9 mouse cellular contexts compared by ENCODE assay signal in genomic region chr19:10677915-10678771, GRCm38 (mm10). TPM values are rescaled to one million over a fixed set of nuclear protein-coding genes. Genes with fewer than 3 reads are reported as not detected.
DNase-seq lines count a peak whose midpoint lies in the region; ATAC-seq lines count a peak whose summit lies in the region.
"Had no signal": no experiment of that assay in that cellular context is flagged by ENCODE, and none has a peak within 500 bp of the region (broad histone marks: within the 10 kb centered on the region; RNA-seq: fewer than 3 reads in every experiment).

Gene Pga5 (minus strand): TSS chr19:10678071.

- H3K4me2 ChIP-seq in hindbrain, embryonic 16.5 days (ENCODE audit: low read length) = no peak within 1 kb of the TSS
- H3K4me2 ChIP-seq: limb, embryonic 15.5 days had no signal

- no peaks in the 10 kb centered on the region for H3K36me3 ChIP-seq in hindbrain, embryonic 16.5 days (ENCODE audit: control insufficient read depth, insufficient read depth, low read length)
- H3K36me3 ChIP-seq: limb, embryonic 15.5 days had no signal

- no peak within 1 kb of the TSS for H3K4me3 ChIP-seq in hindbrain, embryonic 16.5 days (ENCODE audit: low read length)
- H3K4me3 ChIP-seq: limb, embryonic 15.5 days had no signal

- H3K27ac ChIP-seq in hindbrain, embryonic 16.5 days (ENCODE audit: low read depth, low read length) = no peak within 1 kb of the TSS
- H3K27ac ChIP-seq: limb, embryonic 15.5 days had no signal

- peak; percentile 79 for DNase-seq in Muller cell, postnatal 12 days (ENCODE audit: inconsistent ontology term)
- DNase-seq in cerebellum, adult 9-11 months = peak; percentile 88
- peak; percentile 63 to 93 for DNase-seq in frontal cortex, adult 2 months (ENCODE audit: extremely low spot score in 1 of 2, low spot score in 1 of 2)
- peak; percentile 61 to 65 for DNase-seq in left cerebral cortex, adult 8-10 months (ENCODE audit: low spot score in 2 of 2)
- DNase-seq in mesoderm, embryonic 11.5 days (ENCODE audit: low read depth, low spot score) = peak; percentile 79
- DNase-seq in right cerebral cortex, postnatal 14 days = peak; percentile 84
- DNase-seq in urinary bladder, postnatal 14 days (ENCODE audit: low spot score) = peak; percentile 82

- H3K4me1 ChIP-seq in hindbrain, embryonic 16.5 days (ENCODE audit: control insufficient read depth, insufficient read depth, low read depth, low read length) = peaks cover 4% of the 10 kb centered on the region

- WGBS in hindbrain, embryonic 16.5 days = 41% methylated on average over 6 of the region's 6 CpGs

- no peaks in the 10 kb centered on the region; the same call in 1 of the 2 replicates for H3K27me3 ChIP-seq in hindbrain, embryonic 16.5 days (replicated peaks; ENCODE audit: control insufficient read depth, insufficient read depth, low read length)
- H3K27me3 ChIP-seq: limb, embryonic 15.5 days had no signal

- peak; percentile 70 for ATAC-seq in hindbrain, embryonic 16.5 days

- no peaks in the 10 kb centered on the region for H3K9me3 ChIP-seq in hindbrain, embryonic 16.5 days (ENCODE audit: control insufficient read depth, low read length)
- H3K9me3 ChIP-seq: limb, embryonic 15.5 days had no signal

- H3K9ac ChIP-seq in hindbrain, embryonic 16.5 days (ENCODE audit: low read depth, low read length) = no peak within 1 kb of the TSS; the same call in 1 of the 2 replicates
- H3K9ac ChIP-seq: limb, embryonic 15.5 days had no signal

RNA-seq across cellular contexts. Expression of gene Pga5, which starts in this region (rescaled TPM):
- 0.17 and 0.46 TPM in 2 replicates for polyA plus RNA-seq in frontal cortex, adult 2 months (2012; rRNA removed)
- not detected in 2 replicates for polyA plus RNA-seq in hindbrain, embryonic 16.5 days (2015; fragmentation: Nextera tagmentation; extraction: Ambion mirVana)
- not detected for total RNA-seq in left cerebral cortex, adult 8-10 months (2022)
- polyA plus RNA-seq: limb, embryonic 15.5 days had no signal

Comparison
In these comparisons a context has a peak if more than half of its experiments do, and no peak if none do; other contexts are left out.
1. Peak in DNase-seq in frontal cortex, adult 2 months; RNA of the gene not detected or under 1 TPM.
2. Peak in ATAC-seq in hindbrain, embryonic 16.5 days; RNA of the gene not detected or under 1 TPM.
3. Peak in DNase-seq in left cerebral cortex, adult 8-10 months; RNA of the gene not detected or under 1 TPM.